Mouse (Mus musculus) liver, embryonic 16.5 days (tissue): ENCODE data around the gene Uba1. TPM values are rescaled to one million over a fixed set of nuclear protein-coding genes. Genes with fewer than 3 reads are reported as not detected.

Source experiments
- ATAC-seq: fragments of 200-750 bp; cut with Nextera tagmentation; 2 replicates; pipeline ENCODE4 v1.8.0; 2017; ENCODE audit warnings: low read depth, mild to moderate bottlenecking, moderate number of reproducible peaks, moderate library complexity
- H3K27ac ChIP-seq: fragments of 300-500 bp; sonication (generic); 2 replicates; pipeline ENCODE4 v1.5.1; 2014; ENCODE audit warnings: mild to moderate bottlenecking, low read length
- H3K27me3 ChIP-seq: fragments of 300-500 bp; sonication (generic); 2 replicates; pipeline ENCODE4 v1.6.1; 2014; ENCODE audit warnings: low read depth, low read length, mixed read lengths; ENCODE audit not compliant: control insufficient read depth, insufficient read depth
- H3K36me3 ChIP-seq: fragments of 300-500 bp; sonication (generic); 2 replicates; pipeline ENCODE4 v1.6.1; 2014; ENCODE audit warnings: mild to moderate bottlenecking; ENCODE audit not compliant: control insufficient read depth, insufficient read depth
- H3K4me1 ChIP-seq: fragments of 300-500 bp; sonication (generic); 2 replicates; pipeline ENCODE4 v1.6.1; 2014; ENCODE audit warnings: low read depth, low read length, mixed read lengths; ENCODE audit not compliant: control insufficient read depth
- H3K4me2 ChIP-seq: fragments of 300-500 bp; sonication (generic); 2 replicates; pipeline ENCODE4 v1.6.1; 2014; ENCODE audit warnings: low read depth, low read length, mixed read lengths
- H3K4me3 ChIP-seq: fragments of 300-500 bp; sonication (generic); 2 replicates; pipeline ENCODE4 v1.5.1; 2014; ENCODE audit warnings: low read depth, mild to moderate bottlenecking, low read length
- H3K9ac ChIP-seq: fragments of 300-500 bp; sonication (generic); 2 replicates; pipeline ENCODE4 v1.6.1; 2014; ENCODE audit warnings: low read depth, low read length
- H3K9me3 ChIP-seq: fragments of 300-500 bp; sonication (generic); replicated peaks from 2 replicates; pipeline ENCODE4 v1.6.1; 2016; ENCODE audit warnings: low read length; ENCODE audit not compliant: control insufficient read depth
- WGBS: fragments of 180-500 bp; shearing (Covaris S2); extraction: QIAGEN DNeasy Blood & Tissue Kit; methylation state at CpG from one replicate; pipeline ENCODE4 v1.1.7; 2014; ENCODE audit not compliant: insufficient replicate concordance; 5-methylcytosine and 5-hydroxymethylcytosine counted together
- polyA plus RNA-seq: library from polyadenylated mRNA; unstranded; fragments of >200 nt; fragmentation: Nextera tagmentation; extraction: Ambion mirVana; gene quantifications from 2 replicates; pipeline ENCODE4 v1.2.1, GENCODE M21; 2015

The Uba1 gene
- 95.5 and 99.1 TPM in 2 replicates for polyA plus RNA-seq

DNA sequence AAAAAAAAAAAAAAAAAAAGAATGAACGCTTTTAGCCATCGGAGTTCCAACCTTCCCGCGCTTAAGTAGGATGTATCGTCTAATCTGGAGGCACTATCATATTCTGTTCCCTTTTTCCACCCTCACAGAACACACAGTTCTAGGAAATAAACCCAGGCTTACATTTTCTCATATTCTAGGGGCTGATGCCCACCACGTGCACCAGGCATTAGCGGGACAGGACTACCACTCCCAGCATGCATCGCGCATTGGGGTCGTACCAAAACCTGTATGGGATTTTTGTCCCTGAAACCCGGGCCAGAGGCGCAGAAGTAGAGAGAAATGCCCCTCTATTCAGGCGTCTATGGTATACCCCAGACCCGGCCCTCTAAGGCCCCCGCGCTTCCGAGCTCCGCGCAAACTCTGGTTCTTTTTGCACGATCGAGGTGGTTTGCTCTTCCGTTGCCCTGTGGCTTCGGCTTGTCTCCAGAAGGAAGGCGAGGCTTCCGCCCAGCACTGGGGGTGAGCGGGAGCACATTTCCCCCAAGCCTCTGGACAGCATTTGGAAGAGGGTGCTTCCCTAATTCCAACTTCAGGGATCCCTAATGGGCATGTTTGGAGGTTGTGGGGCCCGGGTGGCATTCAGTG lies at the start of gene Uba1:
Gene Uba1, plus strand, starts transcription at position 301 of the 627 bp plus-strand sequence.
- Histone ChIP-seq H3K27me3 (no peaks in the 10 kb centered on the region), H3K4me3 (peak within 1 kb of the TSS; percentile 66), H3K9ac (peak within 1 kb of the TSS; percentile 71), H3K27ac (peak within 1 kb of the TSS; percentile 66), H3K4me2 (peak within 1 kb of the TSS; percentile 75), H3K4me1 (no peaks in the 10 kb centered on the region), H3K9me3 (no peaks in the 10 kb centered on the region), H3K36me3 (no peaks in the 10 kb centered on the region)
- 14% methylated on average over 27 of the region's 27 CpGs for WGBS
- peak; percentile 78 for ATAC-seq

DNA sequence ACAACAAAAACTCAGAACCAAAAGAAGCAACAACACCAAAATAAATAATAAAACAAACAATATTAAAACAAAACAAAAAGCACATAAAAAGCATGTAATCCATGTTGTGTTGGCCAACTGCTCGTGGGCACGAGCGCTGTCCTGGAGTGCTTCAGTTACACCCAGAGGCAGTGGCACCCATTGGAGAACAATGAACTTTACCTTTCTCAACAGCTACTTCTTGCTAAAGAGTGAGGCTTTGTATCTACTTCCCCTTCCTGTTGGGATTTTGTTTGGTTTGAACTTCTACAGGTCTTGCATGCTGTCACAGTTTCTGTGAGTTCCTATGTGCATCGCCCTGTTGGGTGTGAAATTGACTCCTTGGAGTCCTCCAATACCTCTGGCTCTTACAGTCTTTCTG lies 49.6 kb upstream of the Uba1 start:
- H3K4me1 ChIP-seq, result no peaks in the 10 kb centered on the region
- H3K4me3 ChIP-seq, result no peak overlapping the region
- no peak overlapping the region for H3K4me2 ChIP-seq
- H3K9ac ChIP-seq, result no peak overlapping the region
- no peaks in the 10 kb centered on the region for H3K27me3 ChIP-seq
- H3K9me3 ChIP-seq, result no peaks in the 10 kb centered on the region
- H3K36me3 ChIP-seq, result no peaks in the 10 kb centered on the region
- 71% methylated on average over 4 of the region's 4 CpGs for WGBS
- ATAC-seq, result no peak
- no peak overlapping the region for H3K27ac ChIP-seq

DNA sequence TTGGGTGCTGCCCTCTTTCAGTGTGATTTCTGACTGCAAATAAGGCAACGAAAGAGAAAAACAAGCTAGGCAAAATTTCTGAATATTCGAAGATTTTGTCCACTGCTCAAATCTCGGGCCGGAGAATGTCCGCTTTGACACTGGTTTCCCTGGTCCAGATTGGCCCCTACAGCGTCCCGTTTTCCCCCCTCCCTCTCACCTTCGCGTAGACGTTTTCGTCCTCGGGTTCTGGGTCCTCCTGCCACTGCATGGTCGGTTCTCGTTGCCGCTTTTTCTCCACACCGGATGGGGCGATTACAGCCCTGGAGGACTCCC lies 41.3 kb upstream of the Uba1 start:
- Histone ChIP-seq H3K9me3 (no peaks in the 10 kb centered on the region), H3K4me1 (peaks cover 3% of the 10 kb centered on the region), H3K27ac (peak overlapping the region; percentile 95), H3K36me3 (peaks cover 11% of the 10 kb centered on the region), H3K4me3 (peak overlapping the region; percentile 67), H3K27me3 (no peaks in the 10 kb centered on the region), H3K4me2 (peak overlapping the region; percentile 60), H3K9ac (peak overlapping the region; percentile 76)
- peak; percentile 6; the same call in 1 of the 2 replicates for ATAC-seq
- 21% methylated on average over 17 of the region's 17 CpGs for WGBS

DNA sequence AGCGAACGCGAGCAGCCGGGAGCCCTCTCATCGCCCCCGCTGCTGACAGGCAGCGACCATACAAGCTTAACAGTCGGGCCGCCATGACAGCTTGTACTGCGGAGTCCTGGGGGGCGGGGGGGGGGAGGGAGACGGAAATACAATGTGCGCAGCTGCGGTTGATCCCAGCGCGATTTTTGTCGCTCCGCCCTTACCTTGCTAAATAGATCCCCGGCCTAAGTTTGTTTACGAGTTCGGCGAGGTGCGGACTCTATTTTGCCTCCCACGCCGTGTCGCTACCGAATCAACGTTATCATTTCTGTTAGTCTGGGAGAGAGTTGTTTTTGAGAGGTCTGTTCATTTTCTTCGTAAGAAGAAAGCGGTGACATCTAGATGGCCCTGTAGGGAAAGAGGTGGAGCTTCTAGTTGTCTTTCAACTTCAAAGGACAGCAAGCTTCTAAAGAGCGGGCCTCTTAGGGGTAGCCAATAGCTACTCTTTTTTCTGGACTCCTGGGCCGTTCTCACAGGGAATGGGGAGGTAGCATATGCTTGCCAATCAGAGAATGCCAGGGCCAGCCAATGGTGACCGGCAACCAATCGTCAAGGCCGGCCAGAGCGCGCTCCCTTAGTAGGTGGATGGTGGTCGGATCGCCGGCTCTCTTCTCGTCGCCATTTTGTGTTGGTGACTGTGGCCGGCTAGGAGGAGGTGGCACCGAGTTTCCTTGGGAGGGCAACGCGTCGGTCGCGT lies 40.8 kb upstream of the Uba1 start, which contains the start of the genes Rbm10 and Ndufb11:
Gene Rbm10, plus strand, starts transcription at position 328 of the 727 bp plus-strand sequence.
Gene Ndufb11, minus strand, starts transcription at position 444 of the 727 bp plus-strand sequence.
- H3K9me3 ChIP-seq, result no peaks in the 10 kb centered on the region
- peaks cover 11% of the 10 kb centered on the region for H3K36me3 ChIP-seq
- ATAC-seq, result peak; percentile 98
- no peaks in the 10 kb centered on the region for H3K27me3 ChIP-seq
- H3K4me3 ChIP-seq, result peak within 1 kb of the TSS; percentile 67
- H3K4me1 ChIP-seq, result peaks cover 3% of the 10 kb centered on the region
- peak within 1 kb of the TSS; percentile 95 for H3K27ac ChIP-seq
- WGBS, result 14% methylated on average over 39 of the region's 49 CpGs
- H3K4me2 ChIP-seq, result peak within 1 kb of the TSS; percentile 63
- peak within 1 kb of the TSS; percentile 76 for H3K9ac ChIP-seq

DNA sequence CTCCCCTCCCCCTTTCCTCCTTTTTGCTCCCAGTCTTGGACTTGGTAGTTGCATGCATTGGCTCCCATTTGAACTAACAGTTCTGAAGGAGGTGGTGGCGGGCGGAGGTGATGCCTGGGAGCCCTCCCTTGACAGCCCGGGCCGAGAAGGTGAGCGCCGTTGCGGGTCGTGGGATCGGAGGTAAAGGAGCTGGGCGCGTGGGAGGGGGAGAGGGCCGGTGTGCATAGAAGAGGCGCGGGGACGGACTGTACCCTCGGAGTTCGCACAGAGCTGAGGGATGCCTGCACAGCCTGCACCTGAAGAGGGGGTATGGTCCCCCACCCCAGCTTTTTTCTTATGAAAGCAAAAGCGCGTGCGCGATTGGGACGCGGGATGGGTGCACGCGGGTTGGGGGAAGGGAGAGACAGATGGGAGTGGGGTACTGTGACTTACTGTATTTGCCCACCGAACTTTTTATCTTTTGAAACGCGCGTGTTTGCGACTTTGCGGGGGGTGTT lies 40.2 kb upstream of the Uba1 start:
- peak; percentile 3 for ATAC-seq
- Histone ChIP-seq H3K4me2 (peak overlapping the region; percentile 63), H3K9ac (peak overlapping the region; percentile 69), H3K27ac (peak overlapping the region; percentile 78), H3K4me3 (peak overlapping the region; percentile 67), H3K36me3 (peaks cover 12% of the 10 kb centered on the region), H3K27me3 (no peaks in the 10 kb centered on the region), H3K4me1 (peaks cover 3% of the 10 kb centered on the region), H3K9me3 (no peaks in the 10 kb centered on the region)
- 20% methylated on average over 31 of the region's 31 CpGs for WGBS

DNA sequence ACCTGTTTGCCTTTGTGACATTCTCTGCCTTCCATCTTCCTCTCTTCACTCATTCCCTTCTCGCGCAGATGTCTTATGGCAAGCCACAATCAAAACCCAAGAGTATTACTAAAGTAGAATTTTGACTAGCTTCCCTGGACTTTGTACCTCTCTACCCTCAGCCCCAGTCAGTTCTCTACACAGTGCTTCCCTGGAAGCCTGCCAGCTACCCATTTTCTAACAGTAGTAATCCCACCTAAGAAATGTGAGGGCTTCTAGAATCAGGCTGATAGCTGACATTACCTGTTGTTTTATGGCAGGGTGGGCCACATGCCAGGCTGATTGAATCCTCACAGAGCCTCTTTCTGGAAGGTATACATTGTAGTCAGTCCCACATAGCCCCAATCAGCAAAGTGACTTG lies 20.0 kb upstream of the Uba1 start:
- H3K4me2 ChIP-seq, result no peak overlapping the region
- H3K9ac ChIP-seq, result no peak overlapping the region
- 74% methylated on average over 2 of the region's 2 CpGs for WGBS
- no peaks in the 10 kb centered on the region for H3K4me1 ChIP-seq
- no peak overlapping the region for H3K4me3 ChIP-seq
- no peak for ATAC-seq
- H3K27me3 ChIP-seq, result no peaks in the 10 kb centered on the region
- H3K36me3 ChIP-seq, result peaks cover 9% of the 10 kb centered on the region
- no peaks in the 10 kb centered on the region for H3K9me3 ChIP-seq
- H3K27ac ChIP-seq, result no peak overlapping the region

DNA sequence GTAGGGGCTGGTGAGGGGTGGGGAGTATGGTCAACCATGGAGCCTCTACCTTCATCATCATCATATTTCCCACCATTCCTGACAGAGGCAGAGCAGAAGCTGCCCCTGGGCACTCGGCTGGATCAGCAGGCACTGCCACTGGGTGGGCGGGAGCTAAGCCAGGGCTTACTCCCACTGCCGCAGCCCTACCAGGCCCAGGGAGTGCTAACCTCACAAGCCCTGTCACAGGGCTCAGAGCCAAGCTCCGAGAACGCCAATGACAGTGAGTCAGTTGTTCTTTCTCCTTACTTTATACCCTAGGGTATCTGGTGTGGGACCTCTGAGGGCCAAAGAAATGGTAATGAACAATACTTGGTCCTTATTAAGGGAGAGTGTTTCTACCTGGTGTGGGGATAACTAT lies 13.3 kb upstream of the Uba1 start:
- Histone ChIP-seq H3K4me2 (no peak overlapping the region), H3K27me3 (no peaks in the 10 kb centered on the region), H3K27ac (no peak overlapping the region), H3K36me3 (peaks cover 20% of the 10 kb centered on the region), H3K4me3 (no peak overlapping the region), H3K9ac (no peak overlapping the region), H3K4me1 (no peaks in the 10 kb centered on the region), H3K9me3 (no peaks in the 10 kb centered on the region)
- ATAC-seq, result no peak
- WGBS, result 72% methylated on average over 5 of the region's 5 CpGs

DNA sequence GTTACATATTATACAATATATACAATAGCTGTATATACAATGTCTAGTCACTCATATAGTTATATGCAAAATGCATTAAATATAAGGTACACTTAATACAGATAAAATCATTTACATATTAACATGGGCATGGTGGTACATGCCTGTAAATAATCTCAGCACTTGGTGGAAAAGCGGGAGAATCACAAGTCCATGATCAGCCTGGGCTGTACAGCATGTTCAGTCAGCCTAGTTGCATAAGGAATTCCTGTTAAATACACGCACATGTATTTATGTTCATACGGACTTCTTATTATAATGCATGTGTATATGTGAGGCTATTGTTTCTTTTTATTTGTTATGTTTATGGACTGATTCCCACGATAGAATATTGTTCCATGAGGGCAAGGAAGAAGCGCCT lies 533 bp upstream of the Uba1 start:
- no peaks in the 10 kb centered on the region for H3K4me1 ChIP-seq
- H3K27ac ChIP-seq, result no peak overlapping the region
- H3K4me2 ChIP-seq, result peak overlapping the region; percentile 75
- no peak for ATAC-seq
- no peak overlapping the region; the same call in 1 of the 2 replicates for H3K9ac ChIP-seq
- H3K27me3 ChIP-seq, result no peaks in the 10 kb centered on the region
- WGBS, result 18% methylated on average over 5 of the region's 5 CpGs
- peak overlapping the region; percentile 66 for H3K4me3 ChIP-seq
- H3K36me3 ChIP-seq, result no peaks in the 10 kb centered on the region
- H3K9me3 ChIP-seq, result no peaks in the 10 kb centered on the region

DNA sequence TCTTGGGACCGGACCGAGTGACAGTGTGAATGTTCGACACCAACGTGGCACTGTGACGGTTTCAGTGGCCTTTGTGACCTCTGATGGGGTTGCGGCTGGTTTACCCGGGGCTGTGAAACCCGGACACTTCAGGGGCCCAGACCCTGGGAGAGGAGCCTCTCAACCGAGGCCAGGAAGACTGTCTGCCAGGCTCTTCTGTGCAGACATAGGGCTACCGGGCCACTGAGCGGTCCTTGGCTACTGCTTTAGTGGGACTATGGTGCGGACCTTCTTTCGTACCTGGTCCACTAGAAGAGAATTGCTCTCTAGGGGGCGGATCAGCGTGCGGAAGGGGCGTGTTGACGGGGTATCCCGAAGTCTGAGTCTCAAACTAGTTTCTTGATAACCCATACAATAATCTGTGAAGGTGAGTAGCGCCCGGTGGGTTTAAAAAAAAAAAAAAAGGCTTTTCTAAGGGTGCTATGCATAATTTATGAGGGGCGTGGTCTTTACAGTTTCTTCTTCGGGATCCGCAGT lies 823 bp downstream of the Uba1 start:
- H3K4me1 ChIP-seq, result no peaks in the 10 kb centered on the region
- H3K9ac ChIP-seq, result peak overlapping the region; percentile 71
- H3K4me2 ChIP-seq, result peak overlapping the region; percentile 75
- ATAC-seq, result no peak
- peak overlapping the region; percentile 66 for H3K4me3 ChIP-seq
- 16% methylated on average over 24 of the region's 24 CpGs for WGBS
- no peaks in the 10 kb centered on the region for H3K27me3 ChIP-seq
- peak overlapping the region; percentile 66 for H3K27ac ChIP-seq
- no peaks in the 10 kb centered on the region for H3K36me3 ChIP-seq
- H3K9me3 ChIP-seq, result no peaks in the 10 kb centered on the region
